Mouse (Mus musculus) embryonic facial prominence, embryonic 12.5 days (tissue): Measurements from ENCODE around the gene Lman1l. TPM values are rescaled to one million over a fixed set of nuclear protein-coding genes. Genes with fewer than 3 reads are reported as not detected.

ENCODE experiments used
- ATAC-seq: fragments of 200-750 bp; cut with Nextera tagmentation; 2 replicates; pipeline ENCODE4 v1.8.0; 2017; ENCODE audit not compliant: insufficient number of reproducible peaks, insufficient read depth, low FRiP score, low TSS enrichment
- H3K27ac ChIP-seq: fragments of 300-500 bp; sonication (generic); 2 replicates; pipeline ENCODE4 v1.5.1; 2016; ENCODE audit warnings: mild to moderate bottlenecking
- H3K27me3 ChIP-seq: fragments of 300-500 bp; sonication (generic); 2 replicates; pipeline ENCODE4 v1.6.1; 2016; ENCODE audit warnings: mild to moderate bottlenecking, moderate library complexity
- H3K36me3 ChIP-seq: fragments of 300-500 bp; sonication (generic); 2 replicates; pipeline ENCODE4 v1.6.1; 2016; ENCODE audit warnings: mild to moderate bottlenecking
- H3K4me1 ChIP-seq: fragments of 300-500 bp; sonication (generic); 2 replicates; pipeline ENCODE4 v1.6.1; 2016
- H3K4me2 ChIP-seq: fragments of 300-500 bp; sonication (generic); replicated peaks from 2 replicates; pipeline ENCODE4 v1.6.1; 2016; ENCODE audit warnings: mild to moderate bottlenecking, moderate library complexity
- H3K4me3 ChIP-seq: fragments of 300-500 bp; sonication (generic); 2 replicates; pipeline ENCODE4 v1.5.1; 2016; ENCODE audit warnings: mild to moderate bottlenecking
- H3K9ac ChIP-seq: fragments of 300-500 bp; sonication (generic); 2 replicates; pipeline ENCODE4 v1.6.1; 2016; ENCODE audit warnings: mild to moderate bottlenecking, moderate library complexity
- H3K9me3 ChIP-seq: fragments of 300-500 bp; sonication (generic); 2 replicates; pipeline ENCODE4 v1.6.1; 2016; ENCODE audit warnings: mild to moderate bottlenecking, moderate library complexity
- WGBS: fragments of 180-500 bp; shearing (Covaris S2); methylation state at CpG from one replicate; pipeline ENCODE4 v1.1.7; 2016; 5-methylcytosine and 5-hydroxymethylcytosine counted together
- polyA plus RNA-seq: library from polyadenylated mRNA; unstranded; fragments of >200 nt; fragmentation: Nextera tagmentation; extraction: Ambion mirVana; gene quantifications from 2 replicates; pipeline ENCODE4 v1.2.1, GENCODE M21; 2016

Lman1l gene
- polyA plus RNA-seq, 1 experiment from 2014 or later, result not detected

- Histone ChIP-seq H3K4me2 (no peak overlapping the region), H3K4me3 (no peak overlapping the region), H3K9ac (no peak overlapping the region), H3K9me3 (no peaks in the 10 kb centered on the region), H3K36me3 (peaks cover 15% of the 10 kb centered on the region), H3K27me3 (no peaks in the 10 kb centered on the region), H3K27ac (no peak overlapping the region), H3K4me1 (peaks cover 22% of the 10 kb centered on the region)
- 33% methylated on average over 8 of the region's 8 CpGs for WGBS
- ATAC-seq, result no peak; the same call in 1 of the 2 replicates
Observed at GRCm38 (mm10) chr9:57598851-57599563, 21.6 kb downstream of the Lman1l start.

DNA sequence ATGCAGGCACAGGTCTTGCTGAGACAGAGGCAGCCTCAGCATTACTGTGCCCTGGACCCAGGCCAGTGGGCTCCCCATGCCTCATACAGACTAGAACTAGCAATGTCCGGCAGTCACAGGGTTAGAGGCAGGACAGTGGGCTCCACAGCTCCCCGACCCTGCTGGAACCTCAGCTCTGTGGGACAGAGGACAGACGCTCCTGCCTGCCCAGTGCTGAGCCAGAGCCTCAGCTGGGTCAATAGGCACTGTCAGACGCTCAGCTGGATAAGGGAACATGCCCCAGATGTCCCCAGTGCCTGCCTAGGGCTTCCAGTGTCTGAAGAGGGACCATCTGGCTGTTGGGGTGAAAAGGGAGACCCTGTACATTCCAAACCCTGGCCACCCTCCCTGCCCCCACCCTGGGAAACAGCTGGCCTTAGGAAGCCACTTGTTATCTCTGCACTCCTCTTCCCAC is 22.6 kb downstream of the Lman1l start:
- H3K4me1 ChIP-seq, result peaks cover 22% of the 10 kb centered on the region
- no peak overlapping the region for H3K9ac ChIP-seq
- H3K9me3 ChIP-seq, result no peaks in the 10 kb centered on the region
- peaks cover 26% of the 10 kb centered on the region for H3K36me3 ChIP-seq
- H3K27me3 ChIP-seq, result no peaks in the 10 kb centered on the region
- 0 out of 2 replicates have a peak overlapping the region, but pooled peaks have one; percentile 11 for H3K27ac ChIP-seq
- 21% methylated on average over 4 of the region's 4 CpGs for WGBS
- no peak overlapping the region for H3K4me2 ChIP-seq
- no peak for ATAC-seq
- no peak overlapping the region for H3K4me3 ChIP-seq

DNA sequence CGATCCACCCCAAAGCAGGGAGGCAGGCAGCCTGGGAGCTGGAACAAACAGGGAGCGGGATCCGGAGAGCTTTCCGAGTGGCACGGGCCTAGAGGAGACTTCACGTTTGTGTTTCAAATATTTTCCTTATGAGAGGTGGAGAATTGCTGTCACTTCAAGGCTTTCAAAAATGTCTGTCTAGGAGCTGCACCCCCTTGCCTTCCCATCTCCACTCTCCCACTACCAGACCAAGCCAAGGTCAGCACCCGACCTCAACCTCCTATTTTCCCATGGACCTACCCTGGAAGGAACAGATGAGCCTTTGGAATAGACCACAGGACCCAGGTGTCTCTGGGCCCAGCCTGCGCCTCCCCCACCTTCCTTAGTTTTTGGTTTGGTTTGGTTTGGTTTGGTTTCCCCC is 23.3 kb downstream of the Lman1l start:
- Histone ChIP-seq H3K4me3 (no peak overlapping the region), H3K9me3 (no peaks in the 10 kb centered on the region), H3K36me3 (peaks cover 31% of the 10 kb centered on the region), H3K27me3 (no peaks in the 10 kb centered on the region), H3K27ac (0 out of 2 replicates have a peak overlapping the region, but pooled peaks have one; percentile 11), H3K4me2 (no peak overlapping the region), H3K9ac (no peak overlapping the region), H3K4me1 (peaks cover 22% of the 10 kb centered on the region)
- no peak for ATAC-seq
- WGBS, result 78% methylated on average over 8 of the region's 8 CpGs

GRCm38 (mm10) chr9:57594174-57594509 is 26.4 kb downstream of the Lman1l start:
- Histone ChIP-seq H3K4me1 (peaks cover 18% of the 10 kb centered on the region), H3K27me3 (no peaks in the 10 kb centered on the region), H3K27ac (no peak overlapping the region), H3K9ac (no peak overlapping the region), H3K4me2 (no peak overlapping the region), H3K9me3 (no peaks in the 10 kb centered on the region), H3K36me3 (peaks cover 34% of the 10 kb centered on the region), H3K4me3 (no peak overlapping the region)
- whole genome bisulfite sequencing, result 74% methylated on average over 9 of the region's 9 CpGs
- no peak for ATAC-seq

DNA sequence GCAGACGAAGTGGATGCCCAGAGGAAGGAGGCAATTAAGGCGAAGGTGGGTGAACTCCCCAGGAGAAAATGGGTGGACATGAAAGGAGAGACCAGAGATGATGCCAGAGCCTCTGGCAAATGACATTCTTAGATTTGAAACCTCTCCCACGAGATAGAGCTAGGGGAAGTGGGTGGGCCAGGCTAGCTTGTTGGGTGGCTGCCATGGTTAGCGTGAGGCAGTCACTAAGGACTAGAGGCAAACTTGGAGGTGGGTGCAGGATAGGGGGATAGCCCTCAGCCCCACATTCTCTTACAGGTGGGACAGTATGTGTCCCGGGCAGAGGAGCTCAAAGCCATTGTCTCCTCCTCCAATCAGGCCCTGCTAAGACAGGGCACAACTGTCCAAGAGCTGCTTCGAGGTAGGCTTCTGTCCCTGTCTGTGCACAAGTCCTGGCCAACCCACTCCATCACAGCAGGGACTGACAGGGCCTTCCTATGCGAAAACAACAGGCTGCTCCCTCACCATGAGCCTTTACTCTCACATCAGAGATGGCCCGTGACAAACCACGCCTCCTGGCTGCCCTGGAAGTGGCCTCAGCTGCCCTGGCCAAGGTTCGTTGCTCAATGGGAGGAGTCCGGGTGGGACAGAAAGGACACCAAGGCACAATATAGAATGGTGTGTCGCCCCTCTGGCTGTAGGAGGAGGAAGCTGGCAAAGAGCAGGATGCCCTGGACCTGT is 27.0 kb downstream of the Lman1l start:
- Histone ChIP-seq H3K27ac (no peak overlapping the region), H3K4me3 (no peak overlapping the region), H3K27me3 (no peaks in the 10 kb centered on the region), H3K9me3 (no peaks in the 10 kb centered on the region), H3K9ac (no peak overlapping the region), H3K36me3 (peaks cover 34% of the 10 kb centered on the region), H3K4me1 (peaks cover 20% of the 10 kb centered on the region), H3K4me2 (no peak overlapping the region)
- 47% methylated on average over 12 of the region's 12 CpGs for WGBS
- ATAC-seq, result no peak

DNA sequence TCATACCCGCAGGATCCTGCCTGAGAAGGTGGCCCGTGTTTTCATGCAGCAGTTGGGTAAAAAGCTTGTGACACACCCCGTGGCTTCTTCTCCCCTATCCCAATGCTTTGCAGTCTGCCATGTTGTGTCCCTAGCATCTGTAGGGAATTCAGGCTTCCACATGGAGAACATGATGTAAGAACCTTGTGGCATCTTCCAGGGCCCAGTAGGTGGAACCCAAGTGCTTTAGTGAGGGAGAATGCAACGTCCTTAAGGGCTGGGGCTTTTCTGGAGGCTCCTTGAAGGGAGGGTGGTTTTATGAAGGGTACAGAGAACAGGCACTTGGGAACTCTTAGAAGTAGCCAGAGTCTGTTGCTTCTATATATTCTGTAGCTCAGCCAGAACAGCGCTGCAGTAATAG is 29.8 kb downstream of the Lman1l start:
- no peak for ATAC-seq
- Histone ChIP-seq H3K4me3 (peak overlapping the region; percentile 79; the same call in 1 of the 2 replicates), H3K4me2 (peak overlapping the region; percentile 92), H3K9ac (no peak overlapping the region), H3K27me3 (no peaks in the 10 kb centered on the region), H3K36me3 (peaks cover 48% of the 10 kb centered on the region), H3K27ac (no peak overlapping the region), H3K4me1 (peaks cover 13% of the 10 kb centered on the region), H3K9me3 (no peaks in the 10 kb centered on the region)
- WGBS, result 36% methylated on average over 5 of the region's 5 CpGs

GRCm38 (mm10) chr9:57589224-57590126 is 31.1 kb downstream of the Lman1l start, which contains the start of gene Ulk3:
Gene Ulk3, plus strand, starts transcription at chr9:57589452.
- no peaks in the 10 kb centered on the region for H3K27me3 ChIP-seq
- peak within 1 kb of the TSS; percentile 80 for H3K27ac ChIP-seq
- H3K4me1 ChIP-seq, result peaks cover 13% of the 10 kb centered on the region
- H3K9ac ChIP-seq, result peak within 1 kb of the TSS; percentile 75
- H3K4me2 ChIP-seq, result peak within 1 kb of the TSS; percentile 92
- peak; percentile 84 for ATAC-seq
- peaks cover 43% of the 10 kb centered on the region for H3K36me3 ChIP-seq
- H3K9me3 ChIP-seq, result no peaks in the 10 kb centered on the region
- under 1% methylated on average over 58 of the region's 58 CpGs for WGBS
- H3K4me3 ChIP-seq, result peak within 1 kb of the TSS; percentile 79

DNA sequence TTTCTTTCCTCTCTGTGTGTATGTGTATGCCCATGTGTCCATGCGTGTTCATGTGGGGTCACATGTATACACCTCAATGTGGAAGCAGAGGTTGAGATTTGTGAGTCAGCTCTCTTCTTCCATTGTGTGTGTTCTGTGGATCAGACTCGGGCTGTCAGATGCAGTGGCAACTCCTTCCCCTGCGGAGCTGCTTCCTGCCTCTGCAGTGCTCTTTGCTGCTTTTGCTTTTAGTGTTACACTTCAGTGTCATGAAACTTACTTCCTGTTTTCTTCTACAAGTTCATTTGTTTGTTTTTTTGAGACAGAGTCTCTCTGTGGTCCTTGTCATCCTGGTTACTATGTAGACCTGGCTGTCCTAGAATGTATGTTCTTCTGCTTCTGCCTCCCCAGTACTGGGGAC is 35.6 kb downstream of the Lman1l start:
- WGBS, result 69% methylated on average over 3 of the region's 3 CpGs
- Histone ChIP-seq H3K36me3 (peaks cover 62% of the 10 kb centered on the region), H3K4me2 (no peak overlapping the region), H3K4me3 (no peak overlapping the region), H3K27ac (no peak overlapping the region), H3K4me1 (peaks cover 8% of the 10 kb centered on the region), H3K9me3 (no peaks in the 10 kb centered on the region), H3K27me3 (no peaks in the 10 kb centered on the region), H3K9ac (no peak overlapping the region)
- ATAC-seq, result no peak

DNA sequence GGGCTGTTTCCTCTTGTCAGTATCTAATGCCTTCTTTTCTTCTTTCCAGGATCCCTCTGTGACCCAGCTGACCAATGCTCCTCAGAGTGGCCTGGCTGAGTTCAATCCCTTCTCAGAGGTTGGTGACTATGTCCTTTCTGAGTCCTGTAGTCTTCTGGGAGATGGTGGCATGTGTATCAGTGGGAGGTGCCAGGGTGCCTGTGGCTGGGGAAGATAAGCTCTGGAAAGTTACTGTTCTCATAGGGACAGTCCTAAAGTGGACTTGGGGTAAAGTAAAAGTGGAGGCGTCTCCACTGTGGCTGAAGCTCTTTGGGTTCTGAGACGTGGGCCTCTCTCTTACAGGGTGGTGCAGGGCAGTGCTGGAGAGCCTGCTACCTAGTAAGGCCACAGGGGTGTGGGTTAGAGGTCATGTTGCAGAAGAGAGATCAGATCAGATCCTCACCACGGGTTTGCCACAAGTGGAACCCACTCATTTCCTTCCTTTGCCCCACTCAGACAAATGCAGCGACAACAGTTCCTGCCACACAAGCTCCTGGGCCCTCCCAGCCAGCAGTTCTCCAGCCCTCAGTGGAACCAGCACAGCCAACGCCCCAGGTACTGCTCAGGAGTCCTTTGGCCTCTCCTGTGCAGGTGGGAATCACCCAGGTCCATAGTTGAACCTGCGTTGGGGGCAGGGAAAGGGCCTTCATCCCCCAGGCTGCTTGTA is 43.3 kb downstream of the Lman1l start:
- Histone ChIP-seq H3K9ac (no peak overlapping the region), H3K27me3 (no peaks in the 10 kb centered on the region), H3K27ac (no peak overlapping the region), H3K4me1 (no peaks in the 10 kb centered on the region), H3K9me3 (no peaks in the 10 kb centered on the region), H3K4me3 (no peak overlapping the region), H3K4me2 (no peak overlapping the region), H3K36me3 (peaks cover 45% of the 10 kb centered on the region)
- ATAC-seq, result no peak
- 81% methylated on average over 6 of the region's 6 CpGs for WGBS

GRCm38 (mm10) chr9:57575577-57575976 is 45.0 kb downstream of the Lman1l start:
- peaks cover 33% of the 10 kb centered on the region for H3K36me3 ChIP-seq
- H3K27ac ChIP-seq, result no peak overlapping the region
- H3K9me3 ChIP-seq, result no peaks in the 10 kb centered on the region
- no peaks in the 10 kb centered on the region for H3K4me1 ChIP-seq
- WGBS, result 80% methylated on average over 3 of the region's 3 CpGs
- H3K27me3 ChIP-seq, result no peaks in the 10 kb centered on the region
- H3K9ac ChIP-seq, result no peak overlapping the region
- H3K4me2 ChIP-seq, result no peak overlapping the region
- no peak overlapping the region for H3K4me3 ChIP-seq
- ATAC-seq, result no peak

- Histone ChIP-seq H3K4me2 (no peak overlapping the region), H3K36me3 (peaks cover 30% of the 10 kb centered on the region), H3K9ac (no peak overlapping the region), H3K9me3 (no peaks in the 10 kb centered on the region), H3K4me1 (no peaks in the 10 kb centered on the region), H3K27me3 (no peaks in the 10 kb centered on the region), H3K27ac (no peak overlapping the region), H3K4me3 (no peak overlapping the region)
- no peak for ATAC-seq
Observed at GRCm38 (mm10) chr9:57574397-57574796, 46.2 kb downstream of the Lman1l start.
